Mouse (Mus musculus): ENCODE data around the gene Ppp1r10. TPM values are rescaled to one million over a fixed set of nuclear protein-coding genes. Genes with fewer than 3 reads are reported as not detected.

The Ppp1r10 gene
- total RNA-seq, 2 experiments from 2014 or later: 53.7 to 87.5 TPM

DNA sequence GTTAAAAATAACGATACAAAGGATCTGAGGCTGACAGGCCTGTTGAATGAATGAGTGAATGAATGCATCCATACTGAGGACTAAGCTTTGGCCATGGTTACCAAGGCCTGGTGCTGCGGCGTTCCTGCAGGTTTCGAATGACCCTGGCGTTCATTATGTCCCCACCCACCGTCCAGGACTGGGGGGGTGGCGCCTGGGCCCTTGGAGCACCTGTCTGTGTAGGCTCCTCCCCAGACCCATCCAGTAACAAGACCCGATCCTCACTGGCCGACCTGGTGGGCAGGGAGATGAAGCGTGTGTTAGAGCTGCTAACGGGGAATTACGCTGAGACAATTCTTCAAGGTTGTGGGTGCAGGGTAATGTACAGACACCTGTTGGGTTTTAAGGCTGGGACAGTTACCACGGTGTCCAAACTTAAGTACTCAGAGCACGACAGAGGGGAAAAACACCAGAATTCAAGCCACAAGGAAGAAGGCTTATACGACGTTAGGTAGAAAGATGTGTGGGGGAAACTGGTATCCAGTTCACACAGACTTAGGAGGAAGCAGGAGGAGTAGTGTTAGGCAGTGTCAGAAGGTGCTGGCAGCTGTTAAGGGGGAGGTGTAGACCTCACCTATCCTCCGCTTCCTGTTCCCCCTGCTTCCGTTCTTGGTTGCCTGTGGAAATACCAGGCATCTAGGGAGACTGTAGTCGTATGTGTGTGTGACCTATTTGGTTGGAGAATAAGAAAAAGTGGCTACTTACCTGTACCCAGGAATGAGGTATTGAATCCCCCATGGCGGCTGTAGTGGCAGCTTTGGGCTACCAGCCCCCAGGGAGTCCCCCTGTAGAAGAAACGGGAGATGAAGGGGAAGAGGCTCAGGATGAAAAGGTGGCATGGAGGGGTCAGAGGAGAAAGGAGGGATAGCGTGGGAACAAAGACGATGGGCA, 18.3 kb upstream of the Ppp1r10 start:
- ATAC-seq (replicated peaks; ENCODE audit: low FRiP score, poor library complexity, severe bottlenecking): peak; percentile 47

DNA sequence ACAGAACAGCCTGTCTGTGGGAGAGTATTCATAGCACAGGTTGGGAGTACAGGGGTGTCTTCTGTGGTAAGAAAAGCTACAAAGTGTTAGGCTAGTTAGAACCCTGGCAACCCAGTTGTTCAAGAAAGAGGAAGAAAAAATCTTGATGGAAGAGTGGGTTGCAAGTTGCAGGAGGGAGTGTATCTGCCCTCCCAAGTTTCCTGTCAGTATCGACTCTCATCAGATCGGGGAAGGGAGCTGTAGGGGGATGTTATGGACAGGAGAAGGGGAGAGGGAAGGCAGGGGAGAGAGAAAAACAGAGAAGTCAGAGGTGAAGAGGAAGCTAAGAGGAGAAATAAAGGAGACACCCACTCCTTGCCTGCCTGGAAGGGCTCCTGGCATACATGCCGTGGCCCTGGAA, 15.6 kb upstream of the Ppp1r10 start:
- no peak for ATAC-seq (replicated peaks; ENCODE audit: low FRiP score, poor library complexity, severe bottlenecking)

DNA sequence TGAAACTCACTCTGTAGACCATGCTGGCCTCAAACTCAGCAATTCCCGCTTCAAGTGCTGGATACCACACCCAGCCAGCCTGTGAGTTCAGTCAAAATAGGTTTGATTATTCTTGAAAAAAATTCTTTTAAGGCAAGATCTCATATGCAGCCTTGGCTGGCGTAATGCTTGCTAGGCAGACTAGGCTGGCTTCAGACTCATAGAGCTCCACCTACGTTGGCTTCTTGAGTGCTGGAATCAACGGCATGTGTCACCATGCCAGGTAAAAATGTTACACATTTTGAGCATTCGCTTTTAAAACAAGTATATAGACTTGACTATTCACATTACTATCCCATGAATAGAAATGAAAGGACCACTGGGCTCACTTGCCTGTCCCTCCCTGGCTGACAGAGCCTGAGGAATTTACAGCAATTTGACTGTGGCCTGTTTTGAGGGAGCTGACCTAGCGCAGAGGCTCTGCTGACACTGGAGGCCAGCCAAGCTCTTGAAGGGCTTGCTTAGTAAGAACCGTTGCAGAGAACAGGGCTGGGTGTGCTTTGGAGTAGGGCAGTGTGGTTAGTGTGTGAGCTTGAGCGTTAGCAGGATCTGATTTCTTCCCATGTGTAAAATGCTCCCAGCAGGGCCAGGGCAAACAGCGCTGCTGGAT, 12.8 kb upstream of the Ppp1r10 start:
- no peak for ATAC-seq (replicated peaks; ENCODE audit: low FRiP score, poor library complexity, severe bottlenecking)

DNA sequence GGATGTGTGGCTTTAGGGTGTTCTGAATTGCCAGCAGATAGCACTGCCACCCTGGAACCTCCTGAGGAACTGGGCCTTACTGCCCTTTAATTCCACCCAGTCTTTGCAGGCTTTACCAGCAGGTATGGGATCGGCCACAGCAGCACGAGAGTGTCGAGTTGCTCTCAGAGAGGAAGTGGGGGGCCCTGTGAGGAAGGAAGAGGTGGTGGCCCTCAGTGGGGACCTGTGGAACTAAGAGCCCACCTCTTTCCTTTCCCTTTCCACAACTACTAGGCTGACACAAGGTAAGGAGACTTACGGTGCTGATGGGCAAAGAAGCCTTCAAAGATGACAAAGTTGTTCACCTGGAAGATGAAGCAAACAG, 12.3 kb upstream of the Ppp1r10 start:
- ATAC-seq (replicated peaks; ENCODE audit: low FRiP score, poor library complexity, severe bottlenecking): no peak

DNA sequence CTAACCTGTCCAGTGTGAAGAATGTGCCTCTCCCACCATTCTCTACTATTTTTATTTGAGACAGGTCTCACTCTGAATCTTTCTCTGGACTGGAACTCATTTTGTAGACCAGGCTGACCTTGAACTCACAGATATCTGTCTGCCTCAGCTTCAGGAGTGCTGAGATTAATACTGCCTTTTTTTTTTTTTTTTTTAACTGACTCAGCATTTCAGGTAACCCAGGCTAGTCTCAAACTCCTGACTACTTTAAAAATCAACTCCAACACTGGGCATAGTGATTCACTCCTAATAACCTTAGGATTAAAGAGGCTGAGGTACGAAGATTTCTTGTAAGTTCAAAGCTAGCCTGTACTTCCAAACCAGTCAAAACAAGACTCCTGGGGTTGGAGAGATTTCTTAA, 10.6 kb upstream of the Ppp1r10 start:
- ATAC-seq (replicated peaks; ENCODE audit: low FRiP score, poor library complexity, severe bottlenecking): no peak

DNA sequence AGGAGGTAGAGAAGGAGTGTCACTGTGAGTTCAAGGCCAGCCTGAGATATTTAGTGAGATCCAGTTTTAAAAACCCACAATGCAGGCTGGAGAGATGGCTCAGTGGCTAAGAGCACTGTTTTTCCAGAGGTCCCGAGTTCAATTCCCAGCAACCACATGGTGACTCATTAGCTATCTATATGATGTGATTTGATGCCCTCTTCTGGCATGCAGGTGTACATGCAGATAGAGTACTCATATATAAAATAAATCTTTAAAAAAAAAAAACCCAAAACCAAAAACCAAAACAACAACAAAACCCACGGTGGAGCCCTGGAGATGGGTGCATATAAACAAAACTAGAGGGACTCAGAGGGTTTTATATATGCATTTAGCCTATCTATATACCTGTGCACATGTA, 8.6 kb upstream of the Ppp1r10 start:
- no peak for ATAC-seq (replicated peaks; ENCODE audit: low FRiP score, poor library complexity, severe bottlenecking)

DNA sequence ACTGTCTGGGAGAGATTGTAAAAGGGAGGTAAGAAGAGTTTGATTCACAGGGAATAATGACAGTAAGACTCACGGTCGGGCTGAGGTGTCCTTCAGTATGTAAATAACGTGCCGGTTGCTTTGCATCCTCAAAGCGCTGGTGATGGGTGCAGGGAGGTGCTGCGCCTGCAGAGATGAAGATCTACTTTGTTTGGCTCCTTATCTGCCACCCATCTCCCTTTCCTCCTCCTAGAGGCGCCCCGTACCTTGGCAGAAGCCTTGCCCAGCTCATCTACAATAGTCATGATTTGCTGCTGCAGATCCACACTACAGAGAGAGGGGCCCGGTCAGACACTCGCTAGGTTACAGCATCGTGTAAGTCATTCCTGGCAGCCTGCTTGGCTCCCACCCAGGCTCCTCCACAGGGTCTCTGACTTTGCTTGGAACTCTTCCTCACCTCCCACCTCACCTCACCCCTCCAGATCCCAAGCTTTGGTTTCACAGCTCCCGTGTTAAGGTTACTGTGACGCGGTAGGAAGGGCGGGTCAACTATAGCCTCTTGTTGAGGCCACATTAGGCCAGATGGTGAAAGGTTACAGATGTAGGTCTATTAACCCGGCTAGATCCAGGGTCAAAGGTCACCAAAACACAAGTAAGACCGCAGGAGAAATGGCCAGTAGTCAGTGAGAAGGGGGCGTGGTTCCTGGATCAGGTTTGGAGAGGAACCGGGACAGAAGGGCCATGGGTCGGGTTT, 6.9 kb upstream of the Ppp1r10 start:
- ATAC-seq (replicated peaks; ENCODE audit: low FRiP score, poor library complexity, severe bottlenecking): peak; percentile 55; the same call in 1 of the 2 replicates

DNA sequence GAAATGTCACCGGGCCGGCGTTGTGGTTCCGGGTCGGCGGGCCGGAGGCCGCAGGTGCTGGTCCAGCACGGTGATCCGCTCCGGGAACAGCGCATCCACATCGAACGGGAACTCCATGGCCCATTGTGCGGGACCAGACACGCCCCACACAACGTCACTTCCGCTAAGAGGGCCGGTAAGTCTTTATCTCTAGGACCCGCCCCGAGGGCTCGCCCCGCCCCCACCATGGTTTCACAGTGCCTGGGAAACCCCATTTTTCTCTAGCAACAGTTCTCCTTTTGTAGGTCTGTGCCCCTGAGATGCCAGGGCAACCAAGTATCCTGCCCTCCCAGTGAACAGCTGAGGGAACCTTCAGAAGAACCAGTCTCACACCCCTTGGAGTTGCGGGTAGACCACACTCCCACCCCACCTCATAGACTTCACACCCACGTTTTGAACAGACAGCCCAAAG, 6.3 kb upstream of the Ppp1r10 start, which contains the start of gene Atat1:
Gene Atat1, minus strand, starts transcription at position 157 of the 451 bp plus-strand sequence.
- ATAC-seq (replicated peaks; ENCODE audit: low FRiP score, poor library complexity, severe bottlenecking): peak; percentile 96

DNA sequence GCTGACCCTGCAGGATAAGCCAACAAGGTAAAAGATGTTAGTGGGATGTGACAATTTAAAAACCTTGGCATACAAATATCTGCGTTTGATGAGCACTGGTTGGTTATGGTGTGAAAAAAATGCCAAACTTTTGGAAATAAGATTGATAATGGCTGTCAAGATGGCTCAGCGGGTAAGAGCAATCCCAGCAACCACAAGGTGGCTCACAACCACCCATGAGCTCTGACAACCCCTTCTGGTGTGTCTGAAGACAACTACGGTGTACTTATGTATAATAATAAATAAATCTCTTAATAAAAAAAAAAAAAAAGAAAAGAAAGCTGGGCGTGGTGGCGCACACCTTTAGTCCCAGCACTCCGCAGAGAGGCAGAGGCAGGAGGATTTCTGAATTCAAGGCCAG, 1.3 kb upstream of the Ppp1r10 start:
- ATAC-seq (replicated peaks; ENCODE audit: low FRiP score, poor library complexity, severe bottlenecking): no peak

DNA sequence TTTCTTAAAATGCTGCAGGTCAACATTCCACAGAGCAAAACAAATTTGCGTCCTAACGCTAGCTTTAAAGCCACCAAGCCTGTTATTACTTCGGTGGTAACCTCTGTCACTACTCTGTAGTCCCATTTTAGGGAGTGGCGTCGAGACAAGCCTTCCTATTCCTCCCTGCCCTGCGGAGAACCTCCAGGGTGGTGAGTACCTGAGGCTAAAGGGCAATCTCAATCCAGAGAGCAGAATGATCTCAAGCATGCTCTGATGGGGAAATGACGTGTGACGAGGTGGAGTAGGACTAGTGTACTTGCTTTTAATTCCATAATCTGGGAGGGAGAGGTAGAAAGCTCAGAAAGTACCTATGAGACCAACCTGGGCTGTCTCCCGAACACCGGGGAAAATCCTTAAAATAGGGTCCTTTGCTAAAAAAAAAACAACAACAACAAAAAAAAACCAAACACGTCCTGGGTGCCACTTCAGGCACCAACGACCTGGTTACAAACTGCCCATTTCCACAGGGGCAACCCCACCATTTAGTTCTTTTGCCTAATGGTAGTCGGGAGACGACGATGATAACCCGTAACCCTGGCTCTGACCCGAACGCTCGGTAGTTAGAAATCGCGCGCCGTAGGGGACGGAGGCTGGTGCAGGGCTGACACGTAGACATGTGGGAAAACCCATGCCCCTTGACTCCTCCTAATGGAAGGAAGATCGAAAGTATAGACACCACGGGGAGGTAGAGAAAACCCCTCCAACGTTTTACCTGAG, 517 bp upstream of the Ppp1r10 start:
- ATAC-seq (replicated peaks; ENCODE audit: low FRiP score, poor library complexity, severe bottlenecking): peak; percentile 4

DNA sequence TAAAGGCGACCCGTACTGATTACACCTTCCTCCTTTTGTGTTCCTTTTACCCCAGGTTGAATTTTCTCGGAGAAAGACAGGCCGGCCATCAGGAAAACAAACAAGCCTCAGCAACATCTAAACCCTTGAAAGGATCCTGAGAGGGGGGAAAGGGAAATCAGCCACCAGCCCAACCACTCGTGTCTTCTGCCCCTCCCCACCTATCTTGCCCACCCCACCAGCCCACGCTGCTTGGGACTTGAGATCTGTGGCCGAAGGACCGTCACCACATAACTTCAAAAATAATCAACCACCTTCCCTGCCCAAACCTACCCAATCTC, 869 bp downstream of the Ppp1r10 start:
- ATAC-seq (replicated peaks; ENCODE audit: low FRiP score, poor library complexity, severe bottlenecking): no peak

DNA sequence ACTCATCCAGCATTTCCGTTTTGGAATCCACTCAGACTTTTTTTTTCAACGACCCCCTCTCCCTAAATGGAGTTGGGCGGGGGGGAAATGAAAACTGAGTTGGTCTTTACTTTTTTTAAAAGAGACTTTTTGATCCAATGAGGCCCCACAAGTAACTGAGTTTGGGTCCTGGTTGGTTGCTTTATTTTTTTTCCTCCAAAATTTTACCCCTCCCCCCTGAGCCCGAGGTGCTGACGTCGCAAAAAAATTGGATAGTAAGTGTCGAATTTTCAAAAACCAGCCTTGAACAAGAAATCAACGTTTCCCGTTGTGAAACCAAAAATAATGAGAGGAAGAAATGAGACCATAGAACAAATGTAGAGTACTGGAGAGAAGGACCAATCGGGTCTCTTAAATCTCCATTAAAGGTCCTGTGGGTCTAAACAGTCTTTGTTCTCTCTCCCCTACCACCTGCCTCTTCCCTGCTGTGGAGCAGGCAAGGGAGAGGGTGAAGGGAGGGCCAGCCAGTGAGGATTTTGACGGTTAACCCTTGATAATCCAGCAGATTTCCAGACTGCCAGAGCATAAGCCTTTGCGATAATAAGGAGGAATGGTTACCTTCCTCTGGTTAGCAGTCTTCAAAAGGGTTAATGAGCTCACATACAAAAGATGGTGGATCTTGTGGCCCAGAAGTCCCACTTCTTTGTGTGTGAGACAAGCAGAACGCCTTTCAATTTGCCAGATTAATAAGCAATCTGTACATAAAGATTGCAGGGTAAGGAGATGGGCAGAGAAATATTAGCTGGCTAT, 1.4 kb downstream of the Ppp1r10 start:
- 0 out of 2 replicates have a peak, but pooled peaks have one; percentile 5 for ATAC-seq (replicated peaks; ENCODE audit: low FRiP score, poor library complexity, severe bottlenecking)

DNA sequence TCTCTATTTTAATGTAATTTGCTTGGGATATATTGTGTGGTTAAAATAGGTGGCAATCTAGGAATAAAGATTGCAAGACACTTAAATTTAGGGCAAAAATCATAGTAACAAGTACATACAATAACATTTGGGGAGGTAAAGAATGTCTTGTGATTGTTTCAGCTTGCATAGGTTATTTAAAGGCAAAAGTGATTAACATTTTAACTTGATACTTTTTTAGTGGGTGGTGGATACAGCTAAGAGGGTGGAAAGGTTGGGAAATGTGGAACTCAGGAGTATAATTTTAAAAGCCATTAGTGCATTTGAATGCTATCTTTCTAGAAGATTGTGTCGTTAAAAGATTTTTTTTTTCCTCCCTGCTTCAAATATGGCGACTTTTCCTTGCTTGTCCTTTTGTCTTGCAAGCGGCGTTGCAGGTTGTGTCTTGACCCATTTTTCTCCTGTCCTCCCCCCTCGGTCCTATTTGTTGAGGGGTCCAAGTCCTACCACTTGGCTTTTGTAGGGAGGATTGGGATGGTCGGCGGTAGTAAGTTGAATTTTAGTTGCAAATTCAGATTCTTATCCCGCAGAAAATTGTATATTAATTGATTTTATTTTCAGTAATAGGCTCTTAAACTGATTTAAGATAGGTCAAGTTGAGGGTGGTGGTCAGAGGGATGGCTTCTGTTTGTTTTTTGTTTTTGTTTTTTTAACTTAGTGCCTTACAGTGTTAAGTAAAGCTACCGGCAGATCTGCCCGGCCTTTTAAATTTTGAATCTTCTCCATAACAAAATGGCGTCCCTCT, 2.2 kb downstream of the Ppp1r10 start:
- no peak for ATAC-seq (replicated peaks; ENCODE audit: low FRiP score, poor library complexity, severe bottlenecking)

DNA sequence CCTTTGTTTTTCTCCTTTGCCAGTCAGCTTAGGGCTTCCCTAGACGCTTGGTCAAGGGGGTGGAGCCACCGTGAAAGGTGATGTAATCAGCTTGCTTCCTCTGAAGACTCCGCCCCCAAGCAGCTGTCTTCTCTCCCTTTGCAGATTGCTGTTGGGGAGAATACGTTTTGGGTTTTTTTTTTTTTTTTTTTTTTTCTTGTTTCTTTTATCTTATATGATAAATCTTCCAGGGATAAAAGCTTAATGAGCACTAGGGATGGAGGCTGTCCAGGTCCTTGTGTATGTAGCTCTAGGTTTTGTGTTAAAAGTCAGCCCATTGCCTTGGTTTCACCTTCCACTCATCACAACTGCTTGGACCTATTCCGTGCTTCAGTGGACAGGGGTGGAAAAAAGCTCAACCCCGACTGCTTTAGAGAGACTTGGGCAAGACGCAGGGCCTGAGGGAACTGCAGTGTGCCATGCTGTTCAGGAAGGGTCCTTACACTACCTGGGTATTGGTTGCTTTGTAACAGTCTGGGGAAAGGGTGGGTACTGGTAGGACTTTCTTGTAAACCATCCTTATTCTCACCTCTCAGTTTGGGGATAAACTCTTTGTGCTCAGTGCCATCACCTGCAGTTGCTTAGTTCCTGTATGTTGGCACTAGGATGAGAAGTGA, 3.0 kb downstream of the Ppp1r10 start:
- ATAC-seq (replicated peaks; ENCODE audit: low FRiP score, poor library complexity, severe bottlenecking): peak; percentile 62

DNA sequence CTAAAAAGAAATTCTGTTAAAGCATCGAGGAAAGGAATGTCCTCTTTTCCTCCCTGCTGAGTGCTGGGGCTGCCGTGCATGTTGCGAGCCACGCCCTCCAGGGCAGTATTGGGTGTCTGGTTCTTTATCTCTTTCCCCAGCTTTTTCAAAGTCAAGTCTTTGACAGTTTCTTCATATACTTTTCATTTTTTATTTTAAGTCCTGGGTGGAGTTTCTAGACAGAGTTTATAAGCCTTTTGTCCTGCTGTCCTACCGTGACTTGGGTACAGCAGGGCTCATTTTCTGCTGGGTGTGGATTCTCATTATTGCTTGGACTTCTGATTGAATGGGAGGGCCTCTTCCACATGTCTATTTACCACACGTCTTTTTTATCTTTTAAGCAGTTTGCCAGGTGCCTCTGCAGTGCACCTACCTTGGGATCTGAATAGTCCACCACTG, 3.6 kb downstream of the Ppp1r10 start:
- peak; percentile 48 for ATAC-seq (replicated peaks; ENCODE audit: low FRiP score, poor library complexity, severe bottlenecking)

DNA sequence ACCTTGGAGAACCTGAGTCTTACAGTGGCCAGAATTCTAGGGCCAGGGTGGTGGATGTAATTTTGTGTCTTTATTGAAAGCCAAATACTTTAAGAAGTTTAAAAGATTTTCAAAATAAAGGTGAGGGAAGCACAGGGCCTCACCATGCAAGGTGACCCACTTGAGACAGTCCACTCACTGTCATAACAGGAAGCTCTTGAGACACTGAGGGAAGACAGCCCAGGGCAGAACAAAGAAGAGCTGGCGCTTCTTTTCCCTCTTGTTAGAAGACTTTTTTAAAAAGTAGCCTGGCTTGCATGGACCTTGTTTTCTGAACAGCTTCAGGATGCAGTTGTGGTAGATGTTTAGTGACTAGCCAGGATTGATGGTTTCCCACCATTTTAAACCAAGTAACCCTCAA, 4.2 kb downstream of the Ppp1r10 start:
- no peak for ATAC-seq (replicated peaks; ENCODE audit: low FRiP score, poor library complexity, severe bottlenecking)

DNA sequence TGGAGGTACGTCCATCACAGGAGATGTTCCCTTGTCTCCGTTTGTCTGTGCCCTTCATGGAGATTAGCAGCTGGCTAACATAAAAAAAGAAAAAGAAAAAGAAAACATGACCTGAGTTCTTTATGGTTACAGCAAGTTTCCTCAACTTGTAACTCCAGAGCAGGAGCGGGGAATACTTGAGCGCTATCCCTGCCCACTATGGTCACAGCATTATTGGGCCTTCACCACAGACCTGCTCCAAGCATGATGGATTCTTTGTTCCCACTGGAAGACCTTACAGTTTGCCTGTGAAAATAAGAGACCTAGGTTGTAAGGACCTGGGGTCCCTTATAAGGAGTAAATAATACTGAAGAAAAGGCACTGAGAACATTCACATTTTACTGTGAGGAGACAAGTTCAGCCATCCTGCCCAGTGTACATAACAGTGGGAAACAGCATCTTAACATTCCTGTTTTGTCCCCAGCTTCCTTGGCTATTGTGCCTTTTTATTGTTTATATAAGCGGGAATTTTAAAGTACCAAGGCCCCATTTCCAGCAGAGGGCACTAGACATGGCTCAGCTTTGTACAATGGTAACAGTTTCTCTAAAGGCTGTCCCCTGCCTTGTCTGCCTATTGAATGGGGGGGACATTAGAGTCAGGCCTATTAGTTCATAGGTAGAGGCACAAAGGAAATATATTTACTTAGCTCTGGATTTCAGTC, 4.8 kb downstream of the Ppp1r10 start:
- ATAC-seq (replicated peaks; ENCODE audit: low FRiP score, poor library complexity, severe bottlenecking): no peak

Measured in erythroid progenitor cell, adult 5-6 weeks (primary cell).